Mouse (Mus musculus) B cell, adult 2 months (primary cell): ENCODE results near the gene Mrps26.
"Not testable (repeated sequence)": the region's sequence is repeated elsewhere in the genome, so short reads cannot be mapped to it uniquely, and the experiment has no call there.

Source experiments
- DNase-seq, 2 experiments: peaks; one replicate each; pipeline ENCODE4 v3.0.0; 2022

Mrps26 gene

GRCm38 (mm10) chr2:130563212-130564055, at the start of gene Mrps26:
TSS of gene Mrps26 (plus strand) at chr2:130563742.
- DNase-seq, result peak; percentile 89

DNA sequence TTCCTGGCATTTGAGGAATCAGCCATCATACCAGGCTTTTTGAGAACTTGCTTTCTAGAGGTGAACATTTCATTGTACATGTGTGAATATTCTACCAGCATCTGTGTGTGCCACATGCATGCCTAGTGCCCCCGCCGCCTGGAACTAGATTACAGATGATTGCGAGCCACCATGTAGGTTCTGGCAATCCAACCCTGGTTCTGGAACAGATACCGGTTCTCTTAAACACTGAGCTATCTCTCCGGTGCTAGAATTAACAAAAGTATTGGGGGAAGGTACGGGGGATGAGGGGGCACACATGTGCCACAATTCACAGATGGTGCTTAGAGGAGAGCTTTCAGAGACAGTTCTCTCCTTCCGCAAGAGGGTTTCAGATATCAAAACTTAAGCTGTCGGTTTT, 49.6 kb upstream of the Mrps26 start:
- no peak for DNase-seq

- no peak for DNase-seq
These were observed 47.8 kb upstream of the Mrps26 start for GRCm38 (mm10) chr2:130515791-130516190.

DNA sequence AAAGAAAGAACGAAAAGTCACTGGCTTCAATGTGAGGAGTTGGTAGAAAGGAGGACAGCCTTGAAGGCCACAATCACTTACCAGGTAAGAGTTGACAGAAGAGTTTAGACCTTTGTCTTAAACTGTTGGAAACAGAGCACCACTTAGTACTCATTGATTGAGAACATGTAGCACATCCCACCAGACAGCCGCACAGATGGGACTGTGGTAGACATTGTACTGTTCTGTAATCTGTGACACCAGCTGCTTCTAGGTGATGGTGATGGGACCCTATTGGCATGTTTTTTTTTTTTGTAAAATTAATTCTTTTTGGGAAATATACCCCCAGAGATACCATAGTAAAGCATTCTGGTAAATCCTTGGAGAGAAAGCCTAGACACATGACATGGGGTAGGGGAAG, 41.6 kb upstream of the Mrps26 start:
- DNase-seq, result no peak

GRCm38 (mm10) chr2:130525480-130525879, 38.1 kb upstream of the Mrps26 start:
- DNase-seq, result not testable (repeated sequence)

DNA sequence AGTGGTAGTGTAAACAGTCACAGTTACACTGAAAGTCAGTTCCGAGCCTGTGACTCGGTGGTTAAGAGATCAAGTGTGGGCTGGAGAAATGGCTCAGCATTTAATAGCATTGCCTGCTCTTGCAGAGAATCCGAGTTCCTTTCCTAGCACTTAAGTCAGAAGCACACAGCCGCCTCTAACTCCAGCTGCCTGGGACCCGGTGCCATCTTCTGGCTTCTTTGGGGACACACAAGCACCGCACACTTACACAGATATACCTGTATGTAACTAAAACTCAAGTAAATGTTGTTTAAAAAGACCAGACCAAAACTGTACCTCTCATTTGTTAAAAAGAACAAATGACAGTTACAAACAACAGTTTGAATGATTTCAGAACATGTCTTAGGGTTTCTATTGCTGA, 35.1 kb upstream of the Mrps26 start:
- DNase-seq, result no peak

GRCm38 (mm10) chr2:130529290-130529689, 34.3 kb upstream of the Mrps26 start:
- no peak for DNase-seq

DNA sequence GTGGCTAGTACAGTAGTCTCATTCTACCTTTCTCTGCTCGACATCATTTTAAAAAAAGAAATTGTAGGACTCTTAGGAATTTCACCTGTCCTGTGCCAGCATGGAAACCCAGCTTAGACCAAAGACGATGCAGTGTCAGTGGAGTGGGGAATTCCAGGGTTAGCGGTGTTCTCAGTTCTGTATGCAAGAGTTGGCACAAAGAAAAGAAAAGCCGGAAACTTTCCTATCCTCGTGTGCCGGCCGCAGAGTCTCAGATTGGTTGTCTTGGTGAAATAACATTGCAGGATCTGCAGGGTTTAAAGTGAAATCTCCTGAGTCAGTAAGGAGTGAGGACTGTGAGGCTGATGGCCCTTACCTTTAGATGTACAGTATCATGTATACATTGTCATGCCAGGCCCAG, 33.6 kb upstream of the Mrps26 start:
- DNase-seq, result no peak

GRCm38 (mm10) chr2:130532201-130532600, 31.3 kb upstream of the Mrps26 start:
- DNase-seq, result no peak

DNA sequence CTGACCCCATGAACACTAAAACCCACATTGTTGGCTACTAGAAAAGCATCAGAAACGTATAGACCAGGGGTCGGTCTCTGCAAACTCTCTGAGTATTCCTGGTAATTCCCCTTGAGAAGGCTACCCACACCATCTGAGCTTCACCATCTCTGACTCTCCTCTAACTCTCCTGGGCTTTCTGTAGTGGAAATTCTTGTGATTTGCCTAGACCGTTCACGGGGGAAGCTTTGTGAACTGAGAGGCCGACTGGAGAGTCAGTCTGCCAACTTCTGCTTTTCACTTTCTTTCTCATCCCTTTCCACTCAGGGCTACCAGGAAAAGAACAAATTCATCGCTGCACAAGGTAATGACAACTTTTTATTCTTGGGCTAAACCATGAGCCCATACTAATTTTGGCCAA, 28.5 kb upstream of the Mrps26 start:
- DNase-seq, result no peak

- DNase-seq, result no peak
These were observed 26.7 kb upstream of the Mrps26 start for GRCm38 (mm10) chr2:130536890-130537289.

DNA sequence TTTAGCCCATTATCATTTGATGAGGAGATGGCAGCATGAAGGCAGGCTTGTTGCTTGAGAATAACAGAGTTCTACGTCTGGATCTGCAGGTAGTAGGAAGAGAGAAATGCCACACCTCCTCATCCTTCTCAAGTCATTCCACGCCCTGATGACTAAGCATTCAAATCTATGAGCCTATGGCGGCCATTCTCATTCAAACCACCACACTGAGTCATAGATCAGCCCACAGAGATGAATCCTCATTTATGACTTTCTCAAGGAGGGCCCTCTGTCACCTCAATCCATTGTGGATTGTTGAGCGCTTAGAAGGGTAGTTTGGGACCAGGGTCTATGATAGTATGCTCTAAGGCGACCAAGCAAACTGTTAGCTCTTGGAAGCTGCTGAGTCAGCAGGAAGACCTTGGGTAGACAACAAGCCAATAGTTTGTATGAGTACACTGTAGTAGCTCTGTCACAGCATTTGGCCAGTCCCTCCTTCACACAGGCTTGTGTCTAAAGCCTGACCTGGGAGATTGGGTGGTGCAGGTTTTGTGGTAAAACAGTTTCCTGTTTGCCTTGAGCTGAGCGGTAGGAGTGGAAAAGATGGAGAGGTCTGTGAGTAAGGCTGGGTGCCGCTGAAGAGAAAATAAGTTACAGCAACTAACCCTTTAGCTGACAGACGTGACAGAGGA, 24.5 kb upstream of the Mrps26 start:
- no peak for DNase-seq

- peak; percentile 12 to 23 for DNase-seq
These were observed 23.3 kb upstream of the Mrps26 start for GRCm38 (mm10) chr2:130540266-130540665.

- DNase-seq, result no peak
These were observed 16.6 kb upstream of the Mrps26 start for GRCm38 (mm10) chr2:130546957-130547356.

GRCm38 (mm10) chr2:130554841-130555240, 8.7 kb upstream of the Mrps26 start:
- no peak for DNase-seq

- no peak for DNase-seq
These were observed 7.2 kb upstream of the Mrps26 start for GRCm38 (mm10) chr2:130556292-130556691.

GRCm38 (mm10) chr2:130557462-130557861, 6.1 kb upstream of the Mrps26 start:
- no peak for DNase-seq

GRCm38 (mm10) chr2:130558015-130558414, 5.5 kb upstream of the Mrps26 start:
- no peak for DNase-seq

DNA sequence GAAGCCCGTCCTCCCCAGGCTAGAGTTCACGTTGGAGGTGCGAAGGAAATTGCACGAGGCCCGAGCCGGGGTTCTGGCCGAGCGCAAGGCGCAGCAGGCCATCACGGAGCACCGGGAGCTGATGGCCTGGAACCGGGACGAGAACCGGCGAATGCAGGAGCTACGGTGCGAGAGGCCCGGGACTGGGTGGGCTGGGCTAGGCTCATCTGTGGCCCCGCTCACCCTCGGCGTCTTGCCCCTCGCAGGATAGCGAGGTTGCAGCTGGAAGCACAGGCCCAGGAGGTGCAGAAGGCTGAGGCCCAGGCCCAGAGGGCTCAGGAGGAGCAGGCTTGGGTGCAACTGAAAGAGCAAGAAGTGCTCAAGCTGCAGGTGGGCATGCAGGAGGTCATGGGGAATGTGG, 521 bp downstream of the Mrps26 start:
- no peak for DNase-seq

DNA sequence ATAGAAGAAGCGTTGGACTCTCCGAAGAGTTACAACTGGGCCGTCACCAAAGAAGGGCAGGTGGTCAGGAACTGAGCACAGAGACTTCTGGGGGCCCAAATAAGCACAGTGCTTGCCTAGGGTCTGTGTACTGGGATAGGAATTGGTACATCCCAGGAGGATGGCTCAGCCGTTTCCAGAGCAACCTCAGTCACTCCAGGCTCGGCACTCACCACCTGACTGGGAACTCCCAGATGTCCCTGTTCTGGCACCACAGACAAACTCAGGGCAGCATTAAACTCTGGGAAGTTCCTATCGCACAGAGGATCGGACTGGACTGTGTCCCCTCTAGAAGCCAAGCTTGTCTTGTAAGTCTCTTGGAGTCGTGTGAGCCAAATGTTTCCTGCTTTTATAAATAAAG, 1.4 kb downstream of the Mrps26 start:
- DNase-seq, result no peak

GRCm38 (mm10) chr2:130568921-130569320, 5.4 kb downstream of the Mrps26 start:
- DNase-seq, result no peak

DNA sequence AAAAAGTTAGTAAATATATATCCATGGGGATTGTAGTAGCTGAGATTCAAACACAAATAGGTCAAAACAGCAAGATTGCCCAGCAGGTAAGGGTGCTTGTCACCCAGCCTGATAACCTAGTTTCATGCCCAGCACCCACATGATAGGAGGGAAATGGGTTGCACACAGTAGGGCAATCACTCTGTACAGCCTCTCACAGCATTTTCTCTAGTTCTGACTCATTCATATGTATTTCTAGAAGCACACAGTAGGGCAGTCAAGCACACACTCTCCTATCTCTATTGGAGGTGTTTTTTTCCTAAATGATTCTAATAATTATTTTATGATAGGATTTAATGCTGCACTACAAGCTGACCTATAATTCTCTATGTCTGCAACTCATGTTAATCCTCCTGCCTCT, 6.4 kb downstream of the Mrps26 start:
- no peak for DNase-seq

DNA sequence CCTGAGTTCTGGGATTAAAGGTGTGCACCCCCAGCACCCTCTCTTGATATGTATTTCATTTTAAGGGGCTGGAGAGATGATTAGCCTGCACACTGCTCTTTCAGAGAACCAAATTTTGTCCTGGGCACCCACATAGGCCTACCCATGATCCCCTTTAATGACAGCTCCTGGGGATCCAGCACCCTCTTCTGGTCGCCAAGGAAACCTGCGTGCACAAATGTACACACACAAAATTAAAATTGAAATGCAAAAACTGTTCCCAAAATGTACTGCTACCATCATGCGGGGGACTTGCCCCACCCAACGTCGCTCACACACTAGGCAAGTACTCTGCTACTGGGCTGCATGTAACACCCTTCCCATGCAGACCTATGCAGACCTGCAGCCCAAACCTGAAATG, 11.4 kb downstream of the Mrps26 start:
- no peak for DNase-seq

DNA sequence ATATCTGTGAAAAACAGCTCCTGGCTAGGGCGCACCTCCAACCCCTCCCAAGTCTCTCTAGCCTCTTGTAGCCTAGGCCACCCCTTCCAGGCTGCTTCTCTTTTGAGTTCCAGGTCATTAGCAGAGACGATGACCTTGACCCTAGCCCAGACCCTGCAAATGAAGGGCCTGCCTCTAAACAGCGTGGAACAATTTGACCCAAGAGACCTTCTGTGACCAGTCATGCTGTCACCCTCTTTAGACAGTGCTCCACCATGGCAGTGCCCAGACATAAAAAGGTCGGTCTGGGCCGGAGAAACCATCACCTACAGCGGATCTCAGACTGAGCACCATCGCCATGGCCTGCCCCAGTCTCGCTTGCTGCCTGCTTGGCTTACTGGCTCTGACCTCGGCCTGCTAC, 12.3 kb downstream of the Mrps26 start, which contains the start of gene Oxt:
TSS of gene Oxt (plus strand) at position 301 of the 400 bp plus-strand sequence.
- DNase-seq, result no peak
